Mouse (Mus musculus): Measurements from ENCODE around the gene Ercc6l2. TPM values are rescaled to one million over a fixed set of nuclear protein-coding genes. Genes with fewer than 3 reads are reported as not detected.

Gene Ercc6l2
- 14.7 and 17.2 TPM in 2 replicates for polyA plus RNA-seq (2014; fragmentation: Nextera tagmentation; extraction: Ambion mirVana)

DNA sequence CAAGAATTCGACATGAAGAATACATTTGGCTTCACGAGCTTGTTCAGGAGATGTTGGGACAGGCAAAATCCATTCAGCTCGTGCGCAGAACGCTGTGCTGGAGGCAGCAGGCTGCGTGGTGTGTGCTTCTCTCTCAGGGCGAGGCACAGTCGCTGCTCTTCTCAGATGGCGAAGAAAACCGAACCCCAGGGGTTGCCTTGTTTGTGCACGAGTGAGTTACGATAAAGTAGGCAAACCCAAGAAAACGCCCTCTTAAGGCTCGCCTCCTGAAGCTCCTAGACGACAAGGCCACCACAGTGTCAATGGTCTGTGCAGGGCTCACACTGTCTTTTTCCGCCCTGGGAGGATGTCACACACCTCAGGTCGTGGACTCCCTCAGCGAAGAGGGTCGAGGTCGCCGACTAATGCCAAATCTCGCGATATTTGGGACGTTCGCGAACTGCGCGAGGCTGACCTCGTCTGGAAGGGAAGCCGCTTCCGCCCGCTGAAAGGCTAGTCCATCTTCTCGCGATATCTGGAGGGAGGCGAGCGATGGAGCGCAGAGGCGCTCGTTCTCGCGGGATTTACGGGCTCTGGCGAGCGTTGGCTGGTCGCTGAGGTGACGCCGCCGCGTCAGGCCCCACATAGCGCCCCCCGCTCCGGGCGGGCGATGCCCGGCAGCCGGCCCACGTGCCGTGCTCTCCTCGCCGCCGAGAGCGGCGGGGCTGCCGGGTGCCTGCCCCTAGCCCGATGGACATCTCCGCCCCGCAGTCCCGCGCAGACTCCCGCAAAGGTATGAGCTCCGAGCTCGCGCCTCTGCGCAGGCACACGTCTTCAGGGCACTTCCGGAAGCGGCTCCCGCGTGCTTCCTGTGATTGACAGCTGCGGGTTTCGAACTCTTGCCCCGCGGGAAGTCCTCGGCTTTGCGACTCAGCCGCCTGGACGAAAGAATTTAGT, at the start of gene Ercc6l2:
TSS of gene Ercc6l2 (plus strand) at position 495 of the 936 bp plus-strand sequence.
- ATAC-seq = peak; percentile 99
- peak within 1 kb of the TSS; percentile 95 for H3K27ac ChIP-seq (ENCODE audit: low read depth, low read length)
- H3K9ac ChIP-seq (ENCODE audit: low read length) = peak within 1 kb of the TSS; percentile 85
- H3K36me3 ChIP-seq (ENCODE audit: control insufficient read depth, insufficient read depth, low read length) = no peaks in the 10 kb centered on the region
- H3K27me3 ChIP-seq (replicated peaks; ENCODE audit: control insufficient read depth, insufficient read depth, low read length) = no peaks in the 10 kb centered on the region
- peaks cover 10% of the 10 kb centered on the region for H3K4me1 ChIP-seq (ENCODE audit: control insufficient read depth, insufficient read depth, low read length)
- H3K4me2 ChIP-seq (ENCODE audit: low read length) = peak within 1 kb of the TSS; percentile 75
- WGBS = under 1% methylated on average over 87 of the region's 87 CpGs
- DNase-seq (ENCODE audit: low spot score) = peak; percentile 100
- peak within 1 kb of the TSS; percentile 59 for H3K4me3 ChIP-seq (ENCODE audit: low read depth, low read length)
- H3K9me3 ChIP-seq (replicated peaks; ENCODE audit: control insufficient read depth, low read length) = no peaks in the 10 kb centered on the region

DNA sequence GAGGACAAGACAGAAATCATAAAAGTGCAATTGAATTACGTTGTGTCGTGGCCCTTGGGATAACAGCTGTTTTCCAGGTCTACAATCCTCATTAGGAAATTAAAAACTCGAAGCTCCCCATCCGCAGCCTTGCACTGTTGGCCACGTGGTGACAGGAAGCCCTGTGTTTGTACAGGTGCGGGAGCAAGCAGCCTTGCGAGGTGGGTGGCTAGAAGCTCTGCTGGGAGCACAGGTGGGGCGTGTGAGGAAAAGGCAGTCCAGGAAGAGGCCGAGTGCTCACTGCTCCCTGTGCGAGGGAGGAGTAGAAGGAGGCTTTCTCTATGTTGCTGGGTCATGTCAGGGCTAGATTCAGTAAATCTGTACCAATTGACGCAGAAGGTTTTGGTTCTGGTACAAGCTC, 49.0 kb upstream of the Ercc6l2 start:
- no peak for DNase-seq (ENCODE audit: low spot score)
- no peak overlapping the region for H3K4me3 ChIP-seq (ENCODE audit: low read depth, low read length)
- H3K9ac ChIP-seq (ENCODE audit: low read length) = no peak overlapping the region
- H3K4me1 ChIP-seq (ENCODE audit: control insufficient read depth, insufficient read depth, low read length) = no peaks in the 10 kb centered on the region
- WGBS = 82% methylated on average over 11 of the region's 11 CpGs
- H3K9me3 ChIP-seq (replicated peaks; ENCODE audit: control insufficient read depth, low read length) = no peaks in the 10 kb centered on the region
- no peak overlapping the region for H3K27ac ChIP-seq (ENCODE audit: low read depth, low read length)
- H3K36me3 ChIP-seq (ENCODE audit: control insufficient read depth, insufficient read depth, low read length) = no peaks in the 10 kb centered on the region
- H3K4me2 ChIP-seq (ENCODE audit: low read length) = no peak overlapping the region
- H3K27me3 ChIP-seq (replicated peaks; ENCODE audit: control insufficient read depth, insufficient read depth, low read length) = no peaks in the 10 kb centered on the region
- no peak for ATAC-seq

GRCm38 (mm10) chr13:63771009-63771408, 44.0 kb upstream of the Ercc6l2 start:
- H3K9me3 ChIP-seq (replicated peaks; ENCODE audit: control insufficient read depth, low read length) = no peaks in the 10 kb centered on the region
- no peak overlapping the region for H3K4me2 ChIP-seq (ENCODE audit: low read length)
- no peak for ATAC-seq
- H3K4me1 ChIP-seq (ENCODE audit: control insufficient read depth, insufficient read depth, low read length) = no peaks in the 10 kb centered on the region
- no peak for DNase-seq (ENCODE audit: low spot score)
- H3K27ac ChIP-seq (ENCODE audit: low read depth, low read length) = no peak overlapping the region
- no peak overlapping the region for H3K9ac ChIP-seq (ENCODE audit: low read length)
- H3K36me3 ChIP-seq (ENCODE audit: control insufficient read depth, insufficient read depth, low read length) = no peaks in the 10 kb centered on the region
- no peak overlapping the region for H3K4me3 ChIP-seq (ENCODE audit: low read depth, low read length)
- WGBS = 79% methylated on average over 3 of the region's 3 CpGs
- no peaks in the 10 kb centered on the region for H3K27me3 ChIP-seq (replicated peaks; ENCODE audit: control insufficient read depth, insufficient read depth, low read length)

GRCm38 (mm10) chr13:63778925-63779324, 36.1 kb upstream of the Ercc6l2 start:
- Histone ChIP-seq H3K4me1 (ENCODE audit: control insufficient read depth, insufficient read depth, low read length) (peaks cover 4% of the 10 kb centered on the region; the same call in 1 of the 2 replicates), H3K9ac (ENCODE audit: low read length) (no peak overlapping the region), H3K36me3 (ENCODE audit: control insufficient read depth, insufficient read depth, low read length) (no peaks in the 10 kb centered on the region), H3K4me3 (ENCODE audit: low read depth, low read length) (no peak overlapping the region), H3K9me3 (replicated peaks; ENCODE audit: control insufficient read depth, low read length) (no peaks in the 10 kb centered on the region), H3K4me2 (ENCODE audit: low read length) (no peak overlapping the region), H3K27me3 (replicated peaks; ENCODE audit: control insufficient read depth, insufficient read depth, low read length) (no peaks in the 10 kb centered on the region), H3K27ac (ENCODE audit: low read depth, low read length) (no peak overlapping the region)
- 66% methylated on average over 4 of the region's 4 CpGs for WGBS
- DNase-seq (ENCODE audit: low spot score) (no peak), ATAC-seq (0 out of 2 replicates have a peak, but pooled peaks have one; percentile 14)

GRCm38 (mm10) chr13:63779376-63780291, 35.4 kb upstream of the Ercc6l2 start:
- Histone ChIP-seq H3K4me2 (ENCODE audit: low read length) (no peak overlapping the region), H3K9me3 (replicated peaks; ENCODE audit: control insufficient read depth, low read length) (no peaks in the 10 kb centered on the region), H3K9ac (ENCODE audit: low read length) (no peak overlapping the region), H3K27me3 (replicated peaks; ENCODE audit: control insufficient read depth, insufficient read depth, low read length) (no peaks in the 10 kb centered on the region), H3K27ac (ENCODE audit: low read depth, low read length) (no peak overlapping the region), H3K36me3 (ENCODE audit: control insufficient read depth, insufficient read depth, low read length) (no peaks in the 10 kb centered on the region), H3K4me1 (ENCODE audit: control insufficient read depth, insufficient read depth, low read length) (peaks cover 4% of the 10 kb centered on the region; the same call in 1 of the 2 replicates), H3K4me3 (ENCODE audit: low read depth, low read length) (no peak overlapping the region)
- DNase-seq (ENCODE audit: low spot score) (peak; percentile 94), ATAC-seq (peak; percentile 89)
- 19% methylated on average over 2 of the region's 2 CpGs for WGBS

- Histone ChIP-seq H3K4me1 (ENCODE audit: control insufficient read depth, insufficient read depth, low read length) (no peaks in the 10 kb centered on the region), H3K27ac (ENCODE audit: low read depth, low read length) (no peak overlapping the region), H3K36me3 (ENCODE audit: control insufficient read depth, insufficient read depth, low read length) (no peaks in the 10 kb centered on the region), H3K9ac (ENCODE audit: low read length) (no peak overlapping the region), H3K4me2 (ENCODE audit: low read length) (no peak overlapping the region), H3K9me3 (replicated peaks; ENCODE audit: control insufficient read depth, low read length) (no peaks in the 10 kb centered on the region), H3K27me3 (replicated peaks; ENCODE audit: control insufficient read depth, insufficient read depth, low read length) (no peaks in the 10 kb centered on the region), H3K4me3 (ENCODE audit: low read depth, low read length) (no peak overlapping the region)
- DNase-seq (ENCODE audit: low spot score) (no peak), ATAC-seq (no peak)
- WGBS = 100% methylated on average over 2 of the region's 2 CpGs
Observed at GRCm38 (mm10) chr13:63792234-63792831, 22.7 kb upstream of the Ercc6l2 start.

- DNase-seq (ENCODE audit: low spot score) (no peak), ATAC-seq (no peak)
- Histone ChIP-seq H3K4me1 (ENCODE audit: control insufficient read depth, insufficient read depth, low read length) (no peaks in the 10 kb centered on the region), H3K9ac (ENCODE audit: low read length) (no peak overlapping the region), H3K27ac (ENCODE audit: low read depth, low read length) (no peak overlapping the region), H3K9me3 (replicated peaks; ENCODE audit: control insufficient read depth, low read length) (no peaks in the 10 kb centered on the region), H3K4me2 (ENCODE audit: low read length) (no peak overlapping the region), H3K36me3 (ENCODE audit: control insufficient read depth, insufficient read depth, low read length) (no peaks in the 10 kb centered on the region), H3K4me3 (ENCODE audit: low read depth, low read length) (no peak overlapping the region), H3K27me3 (replicated peaks; ENCODE audit: control insufficient read depth, insufficient read depth, low read length) (no peaks in the 10 kb centered on the region)
- 80% methylated on average over 7 of the region's 7 CpGs for WGBS
Observed at GRCm38 (mm10) chr13:63793345-63794308, 21.4 kb upstream of the Ercc6l2 start.

GRCm38 (mm10) chr13:63798677-63799076, 16.4 kb upstream of the Ercc6l2 start:
- Histone ChIP-seq H3K9me3 (replicated peaks; ENCODE audit: control insufficient read depth, low read length) (no peaks in the 10 kb centered on the region), H3K36me3 (ENCODE audit: control insufficient read depth, insufficient read depth, low read length) (no peaks in the 10 kb centered on the region), H3K4me1 (ENCODE audit: control insufficient read depth, insufficient read depth, low read length) (no peaks in the 10 kb centered on the region), H3K4me3 (ENCODE audit: low read depth, low read length) (no peak overlapping the region), H3K27ac (ENCODE audit: low read depth, low read length) (no peak overlapping the region), H3K4me2 (ENCODE audit: low read length) (no peak overlapping the region), H3K9ac (ENCODE audit: low read length) (no peak overlapping the region), H3K27me3 (replicated peaks; ENCODE audit: control insufficient read depth, insufficient read depth, low read length) (no peaks in the 10 kb centered on the region)
- DNase-seq (ENCODE audit: low spot score) = no peak
- WGBS = 93% methylated on average over 3 of the region's 3 CpGs
- ATAC-seq = no peak

Data from forebrain, embryonic 14.5 days (tissue).